Mouse (Mus musculus): Measurements from ENCODE around the gene Lrig1. TPM values are rescaled to one million over a fixed set of nuclear protein-coding genes. Genes with fewer than 3 reads are reported as not detected.

The Lrig1 gene
- total and polyA plus RNA-seq, 2 experiments from 2014 or later: 16.6 to 90.8 TPM

GRCm38 (mm10) chr6:94624543-94624942 lies 75.4 kb downstream of the Lrig1 start:
- no peak for TF ChIP-seq CTCF (IDR thresholded peaks at IDR 0.05)
- Histone ChIP-seq H3K9me3 (ENCODE audit: low read length) (no peaks in the 10 kb centered on the region), H3K27me3 (ENCODE audit: insufficient read depth, low read length) (no peaks in the 10 kb centered on the region), H3K36me3 (ENCODE audit: insufficient read depth, low read length) (peaks cover 28% of the 10 kb centered on the region), H3K4me1 (ENCODE audit: insufficient read depth, low read length) (no peaks in the 10 kb centered on the region; the same call in 1 of the 2 replicates), H3K9ac (replicated peaks; ENCODE audit: low read length, poor library complexity, severe bottlenecking) (no peak overlapping the region), H3K4me3 (ENCODE audit: low read depth, low read length) (no peak overlapping the region), H3K27ac (ENCODE audit: low read depth, low read length) (no peak overlapping the region), H3K4me2 (ENCODE audit: low read depth, low read length, poor library complexity, severe bottlenecking) (no peak overlapping the region)
- DNase-seq (ENCODE audit: low spot score) (no peak), ATAC-seq (ENCODE audit: low FRiP score) (no peak)
- 92% methylated on average over 5 of the region's 5 CpGs for WGBS

GRCm38 (mm10) chr6:94622983-94623382 lies 77.0 kb downstream of the Lrig1 start:
- Histone ChIP-seq H3K9me3 (ENCODE audit: low read length) (no peaks in the 10 kb centered on the region), H3K4me2 (ENCODE audit: low read depth, low read length, poor library complexity, severe bottlenecking) (no peak overlapping the region), H3K27me3 (ENCODE audit: insufficient read depth, low read length) (no peaks in the 10 kb centered on the region), H3K4me1 (ENCODE audit: insufficient read depth, low read length) (no peaks in the 10 kb centered on the region; the same call in 1 of the 2 replicates), H3K4me3 (ENCODE audit: low read depth, low read length) (no peak overlapping the region), H3K36me3 (ENCODE audit: insufficient read depth, low read length) (peaks cover 28% of the 10 kb centered on the region), H3K27ac (ENCODE audit: low read depth, low read length) (no peak overlapping the region), H3K9ac (replicated peaks; ENCODE audit: low read length, poor library complexity, severe bottlenecking) (no peak overlapping the region)
- DNase-seq (ENCODE audit: low spot score) (peak; percentile 73), ATAC-seq (ENCODE audit: low FRiP score) (no peak)
- TF ChIP-seq CTCF (IDR thresholded peaks at IDR 0.05): peak; percentile 88
- WGBS: 82% methylated on average over 4 of the region's 4 CpGs

- no peak overlapping the region for H3K4me3 ChIP-seq (ENCODE audit: low read depth, low read length)
- H3K4me1 ChIP-seq (ENCODE audit: insufficient read depth, low read length): no peaks in the 10 kb centered on the region; the same call in 1 of the 2 replicates
- H3K9me3 ChIP-seq (ENCODE audit: low read length): no peaks in the 10 kb centered on the region
- H3K9ac ChIP-seq (replicated peaks; ENCODE audit: low read length, poor library complexity, severe bottlenecking): no peak overlapping the region
- TF ChIP-seq CTCF (IDR thresholded peaks at IDR 0.05): no peak
- 79% methylated on average over 9 of the region's 9 CpGs for WGBS
- DNase-seq (ENCODE audit: low spot score): no peak
- H3K36me3 ChIP-seq (ENCODE audit: insufficient read depth, low read length): peaks cover 28% of the 10 kb centered on the region
- no peak overlapping the region for H3K4me2 ChIP-seq (ENCODE audit: low read depth, low read length, poor library complexity, severe bottlenecking)
- H3K27ac ChIP-seq (ENCODE audit: low read depth, low read length): 0 out of 2 replicates have a peak overlapping the region, but pooled peaks have one; percentile 9
- no peak for ATAC-seq (ENCODE audit: low FRiP score)
- H3K27me3 ChIP-seq (ENCODE audit: insufficient read depth, low read length): no peaks in the 10 kb centered on the region
Observed at GRCm38 (mm10) chr6:94620801-94621301, 79.1 kb downstream of the Lrig1 start.

GRCm38 (mm10) chr6:94620287-94620686 lies 79.7 kb downstream of the Lrig1 start:
- no peak overlapping the region for H3K4me2 ChIP-seq (ENCODE audit: low read depth, low read length, poor library complexity, severe bottlenecking)
- no peaks in the 10 kb centered on the region for H3K9me3 ChIP-seq (ENCODE audit: low read length)
- no peak overlapping the region for H3K4me3 ChIP-seq (ENCODE audit: low read depth, low read length)
- no peak for ATAC-seq (ENCODE audit: low FRiP score)
- DNase-seq (ENCODE audit: low spot score): no peak
- WGBS: 76% methylated on average over 6 of the region's 6 CpGs
- H3K27me3 ChIP-seq (ENCODE audit: insufficient read depth, low read length): no peaks in the 10 kb centered on the region
- TF ChIP-seq CTCF (IDR thresholded peaks at IDR 0.05): no peak
- no peaks in the 10 kb centered on the region for H3K4me1 ChIP-seq (ENCODE audit: insufficient read depth, low read length)
- H3K9ac ChIP-seq (replicated peaks; ENCODE audit: low read length, poor library complexity, severe bottlenecking): no peak overlapping the region
- no peak overlapping the region for H3K27ac ChIP-seq (ENCODE audit: low read depth, low read length)
- peaks cover 28% of the 10 kb centered on the region for H3K36me3 ChIP-seq (ENCODE audit: insufficient read depth, low read length)

GRCm38 (mm10) chr6:94618671-94619070 lies 81.3 kb downstream of the Lrig1 start:
- WGBS: 80% methylated on average over 5 of the region's 5 CpGs
- no peak for TF ChIP-seq CTCF (IDR thresholded peaks at IDR 0.05)
- no peaks in the 10 kb centered on the region for H3K27me3 ChIP-seq (ENCODE audit: insufficient read depth, low read length)
- no peaks in the 10 kb centered on the region for H3K4me1 ChIP-seq (ENCODE audit: insufficient read depth, low read length)
- no peaks in the 10 kb centered on the region for H3K9me3 ChIP-seq (ENCODE audit: low read length)
- H3K9ac ChIP-seq (replicated peaks; ENCODE audit: low read length, poor library complexity, severe bottlenecking): no peak overlapping the region
- H3K36me3 ChIP-seq (ENCODE audit: insufficient read depth, low read length): peaks cover 21% of the 10 kb centered on the region
- ATAC-seq (ENCODE audit: low FRiP score) (no peak), DNase-seq (ENCODE audit: low spot score) (no peak)
- no peak overlapping the region for H3K27ac ChIP-seq (ENCODE audit: low read depth, low read length)
- no peak overlapping the region for H3K4me2 ChIP-seq (ENCODE audit: low read depth, low read length, poor library complexity, severe bottlenecking)
- H3K4me3 ChIP-seq (ENCODE audit: low read depth, low read length): no peak overlapping the region

GRCm38 (mm10) chr6:94615936-94616335 lies 84.0 kb downstream of the Lrig1 start:
- Histone ChIP-seq H3K27ac (ENCODE audit: low read depth, low read length) (no peak overlapping the region), H3K9ac (replicated peaks; ENCODE audit: low read length, poor library complexity, severe bottlenecking) (no peak overlapping the region), H3K27me3 (ENCODE audit: insufficient read depth, low read length) (no peaks in the 10 kb centered on the region), H3K4me2 (ENCODE audit: low read depth, low read length, poor library complexity, severe bottlenecking) (no peak overlapping the region), H3K36me3 (ENCODE audit: insufficient read depth, low read length) (peaks cover 26% of the 10 kb centered on the region), H3K4me1 (ENCODE audit: insufficient read depth, low read length) (no peaks in the 10 kb centered on the region), H3K4me3 (ENCODE audit: low read depth, low read length) (no peak overlapping the region), H3K9me3 (ENCODE audit: low read length) (no peaks in the 10 kb centered on the region)
- no peak for DNase-seq (ENCODE audit: low spot score)
- no peak for TF ChIP-seq CTCF (IDR thresholded peaks at IDR 0.05)
- 86% methylated on average over 4 of the region's 4 CpGs for WGBS
- no peak for ATAC-seq (ENCODE audit: low FRiP score)

Measured in midbrain, postnatal 0 days (tissue).